Mouse (Mus musculus): ENCODE results near the gene Gm42669. TPM values are rescaled to one million over a fixed set of nuclear protein-coding genes. Genes with fewer than 3 reads are reported as not detected.

Gene Gm42669
- polyA plus RNA-seq (2015; fragmentation: Nextera tagmentation; extraction: Ambion mirVana), result 0.49 and 0.50 TPM in 2 replicates

DNA sequence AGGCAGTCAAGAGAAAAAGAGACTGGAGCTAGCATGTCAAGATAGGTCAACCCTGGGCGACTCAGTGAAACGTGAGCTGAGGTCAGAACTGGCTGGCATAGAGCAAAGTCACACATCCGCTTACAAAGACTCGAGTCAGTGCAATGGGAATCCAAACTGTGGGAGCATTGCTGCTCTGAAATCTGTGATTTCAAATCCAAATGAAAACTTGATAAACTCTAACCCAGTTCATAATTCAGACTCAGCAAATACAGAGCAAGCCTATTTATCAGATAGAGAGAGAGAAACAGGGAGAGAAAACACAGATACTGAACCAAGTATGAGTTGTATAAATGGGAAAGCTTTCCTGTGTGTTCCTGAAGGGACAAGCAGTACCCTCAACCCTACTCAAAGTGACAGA lies at the start of gene Gm42669:
Gene Gm42669 (plus strand): TSS at position 301 of the 400 bp plus-strand sequence.
- Histone ChIP-seq H3K9ac (no peak within 1 kb of the TSS), H3K4me3 (replicated peaks) (no peak within 1 kb of the TSS)
- WGBS, result 76% methylated on average over 4 of the region's 4 CpGs

DNA sequence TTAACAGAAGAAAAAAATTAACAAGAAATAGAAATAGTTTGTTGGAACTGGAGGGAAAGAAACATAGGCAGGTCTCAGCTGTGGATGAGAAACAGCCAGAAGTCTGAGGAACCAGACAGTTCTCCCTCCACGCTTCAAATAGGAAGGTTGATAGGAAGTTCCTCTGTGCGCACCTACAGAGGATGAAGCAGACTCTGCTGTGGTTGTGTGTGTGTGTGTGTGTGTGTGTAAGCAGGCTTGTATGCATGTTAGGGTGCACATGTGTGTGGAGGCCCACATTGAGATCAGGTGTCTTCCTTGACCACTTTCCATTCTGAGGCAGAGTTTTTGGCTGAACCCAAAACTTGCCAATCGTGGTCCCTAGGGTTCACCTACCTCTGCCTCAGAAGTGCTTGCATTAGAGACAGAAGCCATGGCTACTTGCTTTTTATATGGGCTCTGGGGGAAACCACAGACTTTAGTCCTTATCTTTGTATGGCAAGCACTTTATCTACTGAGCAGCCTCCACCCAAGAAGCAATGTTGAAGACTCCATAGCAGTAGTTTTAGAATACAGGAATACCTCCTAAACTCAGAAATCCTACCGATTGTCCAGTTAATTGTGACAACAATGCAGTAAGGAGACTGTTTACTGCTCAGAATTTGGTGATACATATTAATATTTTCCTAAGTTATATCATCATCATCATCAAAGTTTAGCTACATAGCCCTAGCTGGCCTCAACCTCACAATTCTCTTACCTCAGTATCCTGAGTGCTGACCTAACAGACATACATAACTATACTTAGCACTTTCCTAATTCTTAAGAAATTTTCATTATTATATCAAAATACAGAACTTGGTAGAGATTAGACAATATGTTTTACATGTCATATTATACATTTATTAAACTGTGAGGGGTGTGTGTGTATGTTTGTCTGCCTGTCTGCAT lies 45.0 kb upstream of the Gm42669 start:
- no peaks in the 10 kb centered on the region for H3K36me3 ChIP-seq

More for the DNA sequence above, at the start of gene Gm42669:
- Histone ChIP-seq H3K4me1 (no peaks in the 10 kb centered on the region), H3K9me3 (replicated peaks) (no peaks in the 10 kb centered on the region), H3K36me3 (0 out of 2 replicates have a peak, but pooled peaks cover 7% of the 10 kb centered on the region), H3K27ac (replicated peaks) (no peak within 1 kb of the TSS), H3K27me3 (no peaks in the 10 kb centered on the region), H3K4me2 (replicated peaks) (no peak within 1 kb of the TSS)
- no peak for ATAC-seq (ENCODE audit: insufficient number of reproducible peaks, low FRiP score, low TSS enrichment, low read depth)

DNA sequence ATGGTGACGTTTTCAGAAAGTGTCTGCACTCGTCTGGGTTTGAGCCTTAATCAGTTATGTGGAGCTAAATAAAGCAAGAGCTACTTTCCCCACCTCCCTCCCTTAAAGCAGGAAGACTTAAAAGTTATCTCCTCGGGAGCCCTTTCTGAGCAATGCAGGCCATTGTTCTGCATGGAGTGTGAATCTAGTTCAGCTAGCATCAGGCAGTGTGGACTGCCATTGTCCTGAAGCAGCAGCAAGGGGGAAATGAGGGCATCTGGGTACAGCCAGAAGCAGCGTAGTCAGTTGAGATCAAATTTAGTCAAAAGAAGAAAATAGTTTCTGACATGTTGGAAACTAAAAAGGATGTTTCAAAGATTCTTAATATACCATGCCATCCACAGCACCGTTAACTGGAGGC lies 40.9 kb upstream of the Gm42669 start:
- Histone ChIP-seq H3K27me3 (no peaks in the 10 kb centered on the region), H3K36me3 (peaks cover 8% of the 10 kb centered on the region; the same call in 1 of the 2 replicates), H3K27ac (replicated peaks) (no peak overlapping the region; the same call in 1 of the 2 replicates), H3K4me3 (replicated peaks) (no peak overlapping the region), H3K4me1 (0 out of 2 replicates have a peak, but pooled peaks cover 3% of the 10 kb centered on the region), H3K9ac (no peak overlapping the region), H3K9me3 (replicated peaks) (no peaks in the 10 kb centered on the region), H3K4me2 (replicated peaks) (no peak overlapping the region)
- 30% methylated on average over 5 of the region's 5 CpGs for WGBS
- ATAC-seq (ENCODE audit: insufficient number of reproducible peaks, low FRiP score, low TSS enrichment, low read depth), result no peak

More for the DNA sequence above, 45.0 kb upstream of the Gm42669 start:
- Histone ChIP-seq H3K4me1 (0 out of 2 replicates have a peak, but pooled peaks cover 3% of the 10 kb centered on the region), H3K4me3 (replicated peaks) (no peak overlapping the region), H3K4me2 (replicated peaks) (no peak overlapping the region), H3K9me3 (replicated peaks) (no peaks in the 10 kb centered on the region), H3K27me3 (no peaks in the 10 kb centered on the region), H3K27ac (replicated peaks) (no peak overlapping the region), H3K9ac (no peak overlapping the region)
- 89% methylated on average over 4 of the region's 4 CpGs for WGBS
- ATAC-seq (ENCODE audit: insufficient number of reproducible peaks, low FRiP score, low TSS enrichment, low read depth), result no peak

DNA sequence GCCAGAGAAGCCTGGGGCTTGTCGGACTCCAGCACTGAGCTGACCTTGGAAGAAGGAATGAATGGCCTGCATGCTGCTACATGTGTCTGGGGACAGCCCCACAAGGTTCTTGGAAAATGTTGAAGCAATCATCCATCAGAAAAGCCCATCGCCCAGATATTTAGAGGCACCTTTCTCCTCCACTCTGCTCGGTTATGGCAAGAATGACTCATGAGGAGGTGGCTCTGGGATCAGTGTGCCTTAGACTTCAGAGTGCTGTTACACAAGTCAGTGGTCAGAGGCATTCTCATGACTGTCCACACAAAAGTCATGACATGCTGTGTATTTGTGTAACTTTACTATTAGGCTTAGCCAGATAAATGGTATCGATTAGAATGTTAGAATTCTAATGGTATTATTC lies 40.3 kb upstream of the Gm42669 start:
- no peak overlapping the region for H3K27ac ChIP-seq (replicated peaks)
- WGBS, result 62% methylated on average over 4 of the region's 4 CpGs
- H3K27me3 ChIP-seq, result no peaks in the 10 kb centered on the region
- no peak overlapping the region for H3K4me2 ChIP-seq (replicated peaks)
- no peak for ATAC-seq (ENCODE audit: insufficient number of reproducible peaks, low FRiP score, low TSS enrichment, low read depth)
- no peak overlapping the region for H3K9ac ChIP-seq
- 0 out of 2 replicates have a peak, but pooled peaks cover 3% of the 10 kb centered on the region for H3K4me1 ChIP-seq
- H3K4me3 ChIP-seq (replicated peaks), result no peak overlapping the region
- H3K9me3 ChIP-seq (replicated peaks), result no peaks in the 10 kb centered on the region
- peaks cover 8% of the 10 kb centered on the region; the same call in 1 of the 2 replicates for H3K36me3 ChIP-seq

DNA sequence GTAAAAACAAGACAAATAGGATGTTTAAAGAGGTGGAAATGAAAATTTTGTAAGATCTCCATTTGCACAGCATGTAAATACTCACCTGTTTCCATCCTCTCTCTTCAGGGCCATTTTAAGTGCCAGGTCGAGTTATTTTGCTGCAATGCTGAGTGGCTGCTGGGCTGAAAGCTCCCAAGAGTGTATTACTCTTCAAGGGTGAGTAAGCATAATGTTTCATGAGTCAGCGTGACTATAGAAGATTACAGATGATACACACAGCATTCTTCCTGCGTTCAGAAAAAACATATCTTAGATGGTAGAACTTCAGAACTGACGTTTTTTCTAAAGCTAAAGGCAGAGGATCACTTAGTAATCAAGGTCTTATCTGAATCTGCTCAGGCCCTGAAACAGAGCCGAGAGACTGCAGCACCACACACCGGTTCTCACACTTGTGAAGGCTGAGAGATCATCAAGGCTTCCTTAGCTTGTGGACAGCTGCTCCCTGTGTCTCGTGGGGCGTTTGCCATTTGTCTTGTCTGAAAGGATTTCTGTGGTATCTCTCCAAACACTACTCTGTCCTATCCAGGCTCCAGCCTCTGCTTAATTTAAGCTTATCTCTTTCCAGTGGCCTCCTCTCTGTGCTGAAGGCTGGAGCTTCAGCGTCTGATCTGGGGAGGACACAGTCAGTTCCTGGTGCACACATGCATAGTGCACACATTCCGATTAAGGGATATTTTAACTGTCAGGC lies 36.7 kb upstream of the Gm42669 start:
- Histone ChIP-seq H3K36me3 (peaks cover 15% of the 10 kb centered on the region), H3K9ac (no peak overlapping the region), H3K9me3 (replicated peaks) (no peaks in the 10 kb centered on the region), H3K4me1 (0 out of 2 replicates have a peak, but pooled peaks cover 3% of the 10 kb centered on the region), H3K4me2 (replicated peaks) (no peak overlapping the region), H3K27ac (replicated peaks) (no peak overlapping the region), H3K27me3 (no peaks in the 10 kb centered on the region), H3K4me3 (replicated peaks) (no peak overlapping the region)
- no peak for ATAC-seq (ENCODE audit: insufficient number of reproducible peaks, low FRiP score, low TSS enrichment, low read depth)
- WGBS, result 82% methylated on average over 10 of the region's 10 CpGs

DNA sequence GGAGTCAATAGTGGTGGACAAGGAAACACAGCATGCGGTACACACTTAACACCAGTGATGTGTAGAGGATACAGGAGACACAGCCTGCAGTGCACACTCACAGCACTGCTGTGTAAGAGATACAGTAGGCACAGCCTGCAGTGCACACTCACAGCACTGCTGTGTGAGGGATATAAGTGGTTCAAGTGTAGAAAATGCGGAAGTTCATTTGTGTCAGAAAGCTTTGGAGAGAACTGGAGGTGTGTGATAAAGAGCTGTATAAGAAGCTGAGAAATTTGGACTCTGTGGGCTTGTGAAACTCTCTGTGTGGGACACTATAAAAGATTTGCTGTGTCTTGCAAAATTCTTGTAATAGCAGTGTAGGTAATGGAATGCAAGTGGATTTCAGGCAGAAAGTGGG lies 27.2 kb upstream of the Gm42669 start:
- H3K9ac ChIP-seq, result no peak overlapping the region
- no peaks in the 10 kb centered on the region for H3K27me3 ChIP-seq
- WGBS, result 92% methylated on average over 2 of the region's 2 CpGs
- no peak overlapping the region for H3K4me3 ChIP-seq (replicated peaks)
- no peaks in the 10 kb centered on the region for H3K4me1 ChIP-seq
- H3K4me2 ChIP-seq (replicated peaks), result no peak overlapping the region
- H3K9me3 ChIP-seq (replicated peaks), result no peaks in the 10 kb centered on the region
- ATAC-seq (ENCODE audit: insufficient number of reproducible peaks, low FRiP score, low TSS enrichment, low read depth), result no peak
- H3K36me3 ChIP-seq, result peaks cover 1% of the 10 kb centered on the region; the same call in 1 of the 2 replicates
- no peak overlapping the region for H3K27ac ChIP-seq (replicated peaks)

DNA sequence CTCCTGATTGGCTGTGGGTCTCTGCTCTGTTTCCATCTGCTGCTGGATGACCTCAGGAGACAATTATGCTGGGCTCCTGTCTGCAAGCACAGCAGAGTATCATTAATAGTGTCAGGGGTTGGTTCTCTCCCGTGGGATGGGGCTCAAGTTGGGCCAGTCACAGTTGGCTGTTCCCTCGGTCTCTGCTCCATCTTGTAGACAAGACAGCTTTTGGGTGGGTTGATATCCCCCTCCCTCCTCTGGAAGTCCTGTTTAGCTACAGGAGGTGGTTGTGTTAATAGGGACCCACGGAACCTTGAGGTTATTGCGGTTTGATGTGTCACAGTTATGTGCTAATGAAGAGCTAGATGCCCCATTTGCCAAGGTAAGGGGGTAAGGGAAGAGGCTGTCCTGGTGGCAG lies 18.4 kb upstream of the Gm42669 start:
- WGBS, result 74% methylated on average over 4 of the region's 4 CpGs
- Histone ChIP-seq H3K4me3 (replicated peaks) (no peak overlapping the region), H3K27ac (replicated peaks) (no peak overlapping the region), H3K27me3 (no peaks in the 10 kb centered on the region), H3K4me1 (peaks cover 4% of the 10 kb centered on the region; the same call in 1 of the 2 replicates), H3K4me2 (replicated peaks) (no peak overlapping the region), H3K9me3 (replicated peaks) (no peaks in the 10 kb centered on the region), H3K36me3 (peaks cover 4% of the 10 kb centered on the region; the same call in 1 of the 2 replicates), H3K9ac (no peak overlapping the region)
- ATAC-seq (ENCODE audit: insufficient number of reproducible peaks, low FRiP score, low TSS enrichment, low read depth), result no peak

DNA sequence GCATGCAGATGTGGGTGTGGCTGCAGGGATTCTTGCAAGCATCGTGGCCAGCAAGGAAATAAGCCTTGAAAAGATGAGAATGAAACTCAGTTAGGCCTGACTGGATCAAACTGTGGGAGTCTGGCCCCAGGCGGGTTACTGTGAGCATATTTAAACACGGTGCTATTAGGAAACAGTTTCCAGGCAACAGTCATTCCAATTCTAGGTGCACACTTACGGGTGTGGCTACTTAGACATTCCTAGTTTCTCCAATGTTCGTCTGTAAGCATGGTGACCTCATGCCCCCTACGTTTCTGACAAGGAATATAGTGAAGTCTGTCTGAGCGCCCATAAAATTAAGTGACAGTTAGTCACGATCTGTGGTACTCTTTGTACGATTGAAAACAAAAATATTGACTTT lies 16.4 kb upstream of the Gm42669 start:
- Histone ChIP-seq H3K9ac (no peak overlapping the region), H3K4me1 (peaks cover 4% of the 10 kb centered on the region; the same call in 1 of the 2 replicates), H3K4me3 (replicated peaks) (no peak overlapping the region), H3K27ac (replicated peaks) (no peak overlapping the region), H3K9me3 (replicated peaks) (no peaks in the 10 kb centered on the region), H3K36me3 (peaks cover 4% of the 10 kb centered on the region; the same call in 1 of the 2 replicates), H3K4me2 (replicated peaks) (no peak overlapping the region), H3K27me3 (no peaks in the 10 kb centered on the region)
- no peak for ATAC-seq (ENCODE audit: insufficient number of reproducible peaks, low FRiP score, low TSS enrichment, low read depth)
- 68% methylated on average over 9 of the region's 9 CpGs for WGBS

DNA sequence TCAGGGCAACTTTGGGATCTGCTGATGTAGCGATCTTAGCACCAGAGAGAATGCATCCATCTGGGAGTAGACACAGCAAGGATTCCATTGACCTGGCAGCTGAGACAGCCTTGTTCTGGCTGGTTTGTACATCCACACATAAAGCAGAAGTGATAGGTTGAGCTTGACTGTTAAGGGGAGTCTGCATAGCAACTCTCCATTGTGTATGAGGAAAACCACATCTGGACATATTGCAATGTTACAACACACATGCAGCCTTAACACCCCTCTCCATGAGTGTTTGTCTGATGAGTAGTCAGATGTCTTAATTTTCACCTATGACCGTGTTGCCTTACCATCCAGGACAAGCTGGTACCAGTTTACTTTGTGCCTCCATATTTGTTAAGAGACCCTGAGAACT lies 14.9 kb upstream of the Gm42669 start:
- no peak overlapping the region for H3K9ac ChIP-seq
- H3K4me1 ChIP-seq, result peaks cover 4% of the 10 kb centered on the region; the same call in 1 of the 2 replicates
- H3K4me3 ChIP-seq (replicated peaks), result no peak overlapping the region
- peaks cover 4% of the 10 kb centered on the region; the same call in 1 of the 2 replicates for H3K36me3 ChIP-seq
- H3K9me3 ChIP-seq (replicated peaks), result no peaks in the 10 kb centered on the region
- no peak for ATAC-seq (ENCODE audit: insufficient number of reproducible peaks, low FRiP score, low TSS enrichment, low read depth)
- no peak overlapping the region for H3K4me2 ChIP-seq (replicated peaks)
- H3K27me3 ChIP-seq, result no peaks in the 10 kb centered on the region
- WGBS, result 85% methylated on average over 2 of the region's 2 CpGs
- H3K27ac ChIP-seq (replicated peaks), result no peak overlapping the region

DNA sequence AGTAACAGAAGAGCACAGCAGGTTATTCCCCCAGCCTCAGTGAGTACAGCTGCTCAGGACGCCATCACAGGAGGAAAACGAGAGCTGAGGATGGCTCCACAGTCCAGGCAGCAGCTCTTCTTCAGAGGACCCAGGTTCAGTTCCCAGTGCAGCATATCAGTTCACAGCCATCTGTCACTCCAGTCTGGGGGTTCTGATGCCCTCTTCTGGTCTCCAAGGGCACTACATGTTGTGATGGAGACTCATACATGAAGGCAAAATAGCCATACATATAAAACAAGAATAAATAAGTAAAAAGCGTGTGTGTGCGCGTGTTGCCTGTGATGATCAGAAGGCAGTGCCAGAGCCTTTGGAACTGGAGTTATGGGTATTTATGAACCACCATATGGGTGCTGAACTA lies 12.7 kb upstream of the Gm42669 start:
- Histone ChIP-seq H3K27ac (replicated peaks) (no peak overlapping the region), H3K9me3 (replicated peaks) (no peaks in the 10 kb centered on the region), H3K27me3 (no peaks in the 10 kb centered on the region), H3K4me1 (peaks cover 3% of the 10 kb centered on the region; the same call in 1 of the 2 replicates), H3K4me2 (replicated peaks) (no peak overlapping the region), H3K36me3 (peaks cover 4% of the 10 kb centered on the region; the same call in 1 of the 2 replicates), H3K9ac (no peak overlapping the region), H3K4me3 (replicated peaks) (no peak overlapping the region)
- no peak for ATAC-seq (ENCODE audit: insufficient number of reproducible peaks, low FRiP score, low TSS enrichment, low read depth)
- WGBS, result 96% methylated on average over 5 of the region's 5 CpGs

DNA sequence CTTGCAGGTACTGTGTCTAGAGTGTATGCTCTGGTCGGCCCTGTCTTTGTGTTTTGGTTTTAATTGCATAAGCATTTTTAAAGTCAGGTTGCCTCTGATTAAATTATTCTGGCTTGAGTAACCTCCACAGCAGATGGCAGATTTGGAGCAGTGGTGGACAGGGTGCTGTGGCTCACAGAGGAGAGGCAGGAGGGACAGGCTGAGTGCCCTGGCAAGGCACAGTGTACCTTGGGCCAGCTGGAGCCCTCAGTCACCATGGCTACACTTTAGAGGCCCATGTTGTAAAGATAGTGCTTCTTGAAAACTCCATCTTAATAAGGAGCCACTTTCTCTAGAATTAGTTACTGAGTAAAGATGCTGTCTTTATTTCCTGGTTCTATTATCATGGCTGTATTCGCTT lies 11.4 kb upstream of the Gm42669 start:
- H3K9me3 ChIP-seq (replicated peaks), result no peaks in the 10 kb centered on the region
- no peak overlapping the region for H3K27ac ChIP-seq (replicated peaks)
- peaks cover 4% of the 10 kb centered on the region; the same call in 1 of the 2 replicates for H3K36me3 ChIP-seq
- no peak for ATAC-seq (ENCODE audit: insufficient number of reproducible peaks, low FRiP score, low TSS enrichment, low read depth)
- WGBS, result 87% methylated on average over 2 of the region's 2 CpGs
- H3K4me3 ChIP-seq (replicated peaks), result no peak overlapping the region
- no peaks in the 10 kb centered on the region for H3K4me1 ChIP-seq
- H3K4me2 ChIP-seq (replicated peaks), result no peak overlapping the region
- H3K9ac ChIP-seq, result no peak overlapping the region
- no peaks in the 10 kb centered on the region for H3K27me3 ChIP-seq

Measured in embryonic facial prominence, embryonic 15.5 days (tissue).